Mouse (Mus musculus) hindbrain, embryonic 10.5 days (tissue): ENCODE results near the gene Nbr1. TPM values are rescaled to one million over a fixed set of nuclear protein-coding genes. Genes with fewer than 3 reads are reported as not detected.

Experiments
- polyA plus RNA-seq: library from polyadenylated mRNA; unstranded; fragments of >200 nt; fragmentation: Nextera tagmentation; extraction: Ambion mirVana; gene quantifications from 2 replicates; pipeline ENCODE4 v1.2.1, GENCODE M21; 2016

Gene Nbr1
- polyA plus RNA-seq, 1 experiment from 2014 or later, result 81.8 TPM

Other genes with a start within 250 kb of the Nbr1 start
- 153 and 166 TPM in 2 replicates for gene Becn1, start 249.9 kb upstream of the Nbr1 start, polyA plus RNA-seq
- 166 and 190 TPM in 2 replicates for gene Psme3, start 235.9 kb upstream of the Nbr1 start, polyA plus RNA-seq
- gene Aoc2, start 227.1 kb upstream of the Nbr1 start, polyA plus RNA-seq, result 1.5 and 2.1 TPM in 2 replicates
- gene Aoc3, start 221.5 kb upstream of the Nbr1 start, polyA plus RNA-seq, result 0.06 TPM in 1 of 2 replicates, not detected in the other
- not detected in 2 replicates for gene G6pc, start 184.6 kb upstream of the Nbr1 start, polyA plus RNA-seq
- gene Aarsd1, start 134.5 kb upstream of the Nbr1 start, polyA plus RNA-seq, result 91.4 and 99.8 TPM in 2 replicates
- gene Gm27029, start 127.4 kb upstream of the Nbr1 start, polyA plus RNA-seq, result 9.4 and 10.2 TPM in 2 replicates
- gene Rundc1, start 127.1 kb upstream of the Nbr1 start, polyA plus RNA-seq, result 20.5 and 25.3 TPM in 2 replicates
- gene Ptges3l, start 126.8 kb upstream of the Nbr1 start, polyA plus RNA-seq, result 4.0 and 4.5 TPM in 2 replicates
- 414 and 455 TPM in 2 replicates for gene Rpl27, start 109.9 kb upstream of the Nbr1 start, polyA plus RNA-seq
- gene Ifi35, start 103.7 kb upstream of the Nbr1 start, polyA plus RNA-seq, result 3.5 and 3.6 TPM in 2 replicates
- 97.9 and 208 TPM in 2 replicates for gene Rnd2, start 87.2 kb upstream of the Nbr1 start, polyA plus RNA-seq
- gene Vat1, start 85.9 kb upstream of the Nbr1 start, polyA plus RNA-seq, result 61.1 and 108 TPM in 2 replicates
- gene Brca1, start 194 bp upstream of the Nbr1 start, polyA plus RNA-seq, result 16.1 and 25.3 TPM in 2 replicates
- 1.7 and 4.3 TPM in 2 replicates for gene Tmem106a, start 30.1 kb downstream of the Nbr1 start, polyA plus RNA-seq
- not detected in 2 replicates for gene Gm11634, start 47.1 kb downstream of the Nbr1 start, polyA plus RNA-seq
- gene Rdm1, start 75.0 kb downstream of the Nbr1 start, polyA plus RNA-seq, result 34.2 and 39.4 TPM in 2 replicates
- gene Arl4d, start 113.4 kb downstream of the Nbr1 start, polyA plus RNA-seq, result 7.9 and 9.4 TPM in 2 replicates
- gene Dhx8, start 180.8 kb downstream of the Nbr1 start, polyA plus RNA-seq, result 37.1 and 42.2 TPM in 2 replicates
- 7.6 and 8.8 TPM in 2 replicates for gene Etv4, start 233.2 kb downstream of the Nbr1 start, polyA plus RNA-seq